Mouse (Mus musculus): ENCODE data around the gene Arxes1. TPM values are rescaled to one million over a fixed set of nuclear protein-coding genes. Genes with fewer than 3 reads are reported as not detected.
"Not testable (repeated sequence)": the region's sequence is repeated elsewhere in the genome, so short reads cannot be mapped to it uniquely, and the experiment has no call there.

Gene Arxes1
- under 1 TPM in 3 of 4 experiments, not detected in 1; 0.20 to 0.50 (median 0.22) TPM for total RNA-seq (2022)

DNA sequence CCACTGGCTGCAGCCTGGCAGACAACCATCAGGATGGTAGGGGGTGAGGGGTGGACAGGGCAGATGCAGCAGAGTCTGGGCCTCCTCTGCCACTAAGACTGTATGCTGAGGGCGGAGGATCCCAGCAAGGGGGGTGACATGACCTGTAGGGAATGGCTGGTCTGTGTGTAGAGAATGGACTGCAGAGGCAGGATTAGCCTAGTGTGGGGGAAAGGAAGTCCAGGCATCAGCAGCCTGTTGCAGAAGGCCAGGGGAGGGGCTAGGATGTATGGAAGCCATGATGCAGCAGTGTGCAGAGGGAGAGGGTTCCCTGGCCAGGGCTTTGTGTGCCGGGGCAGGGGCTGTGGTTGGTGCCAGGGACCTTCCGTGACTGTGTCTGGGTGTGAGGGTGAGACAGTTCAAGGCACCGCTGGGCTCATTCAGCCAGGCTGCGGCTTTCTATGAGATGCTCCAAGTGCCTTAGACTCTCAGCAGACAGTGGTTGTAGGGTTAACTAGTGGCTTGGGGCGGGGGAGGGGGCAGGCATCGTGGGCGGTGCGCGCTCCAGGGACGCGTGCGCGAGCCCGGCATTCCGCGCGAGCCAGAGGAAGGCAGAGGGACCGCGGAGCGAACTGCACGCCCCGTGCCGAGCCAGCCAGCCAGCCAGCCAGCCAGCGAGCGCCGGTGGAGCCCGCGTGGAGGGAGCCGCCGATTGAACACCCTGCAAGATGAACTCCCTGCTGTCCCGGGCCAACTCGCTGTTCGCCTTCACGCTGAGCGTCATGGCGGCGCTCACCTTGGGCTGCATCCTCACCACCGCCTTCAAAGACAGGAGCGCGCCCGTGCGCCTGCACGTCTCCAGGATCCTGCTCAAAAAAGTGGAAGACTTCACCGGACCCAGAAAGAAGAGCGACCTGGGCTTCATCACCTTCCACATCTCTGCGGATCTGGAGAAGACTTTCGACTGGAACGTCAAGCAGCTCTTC lies at the start of gene Arxes1:
Gene Arxes1 (plus strand): TSS at position 569 of the 965 bp plus-strand sequence.
- not testable (repeated sequence) for DNase-seq (ENCODE audit: low spot score)

DNA sequence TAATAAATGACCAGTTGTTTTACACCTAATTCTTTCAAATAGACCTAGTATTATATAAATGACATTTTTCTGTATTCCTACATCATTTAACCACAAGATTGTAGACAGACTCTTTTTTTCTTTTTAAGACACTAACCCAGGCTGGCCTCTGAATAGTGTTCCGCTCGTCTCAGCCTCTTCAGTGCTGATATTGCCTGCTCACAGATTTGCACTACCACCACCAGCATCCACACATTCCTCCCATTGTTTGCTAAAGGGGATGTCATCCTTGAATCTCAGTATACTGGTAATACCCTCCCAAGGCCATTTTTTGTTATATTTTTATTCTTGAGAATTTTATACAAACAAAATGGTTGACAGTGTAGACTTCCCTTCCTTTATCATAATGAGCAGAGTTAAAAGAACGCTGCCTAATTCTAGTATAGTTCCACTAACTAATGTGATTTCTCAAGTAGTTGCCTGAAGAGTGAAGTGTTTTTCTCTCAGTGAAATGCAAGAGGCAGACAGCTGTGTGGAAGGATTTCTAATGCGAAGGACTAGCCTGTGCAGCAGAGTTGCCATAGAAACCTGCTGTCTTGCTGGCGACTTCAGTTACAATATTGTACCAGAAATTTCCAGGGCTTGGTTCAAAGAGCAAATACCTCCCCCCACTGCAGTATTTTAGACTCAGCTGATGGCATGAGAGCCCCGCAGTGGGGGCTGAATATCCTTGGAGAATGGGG lies 48.5 kb upstream of the Arxes1 start:
- DNase-seq (ENCODE audit: low spot score) = no peak

DNA sequence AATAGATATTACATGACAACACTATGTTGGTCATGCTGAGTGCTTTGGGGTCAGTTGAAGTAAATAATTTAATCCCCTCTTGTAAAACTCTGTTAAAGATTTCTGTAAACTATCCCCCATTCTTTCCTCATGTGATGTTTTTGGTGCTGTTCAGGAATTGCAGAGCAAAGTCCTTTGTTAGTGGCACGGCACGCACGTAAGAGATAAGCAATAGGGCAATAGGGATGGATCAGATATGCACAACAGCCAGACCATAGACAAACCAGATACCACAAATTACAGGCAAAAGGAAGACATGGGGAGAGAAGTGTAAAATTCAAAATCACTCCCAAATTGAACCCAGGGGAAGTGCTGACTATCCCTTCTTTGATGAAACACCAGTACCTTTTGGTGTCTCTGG lies 46.9 kb upstream of the Arxes1 start:
- no peak for DNase-seq (ENCODE audit: low spot score)

DNA sequence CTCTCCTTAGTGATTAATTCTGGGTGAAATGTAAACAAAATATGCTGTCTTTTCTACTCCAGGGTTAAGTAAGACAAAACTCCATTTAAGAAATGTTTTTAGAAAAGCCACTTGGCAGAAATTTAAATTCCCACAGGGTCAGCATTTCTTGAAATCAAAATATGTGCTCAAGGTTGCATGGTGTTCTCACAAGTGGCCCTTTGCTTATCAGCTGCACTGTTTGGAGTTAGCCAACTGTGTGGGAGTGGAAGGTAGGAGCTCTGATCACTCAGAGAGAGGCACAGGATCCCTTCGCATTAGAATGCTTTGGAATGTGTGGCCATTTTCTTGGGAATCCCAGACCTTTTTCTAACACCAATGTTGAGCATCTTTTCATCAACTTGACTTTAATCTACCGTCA lies 42.5 kb upstream of the Arxes1 start:
- no peak for DNase-seq (ENCODE audit: low spot score)

DNA sequence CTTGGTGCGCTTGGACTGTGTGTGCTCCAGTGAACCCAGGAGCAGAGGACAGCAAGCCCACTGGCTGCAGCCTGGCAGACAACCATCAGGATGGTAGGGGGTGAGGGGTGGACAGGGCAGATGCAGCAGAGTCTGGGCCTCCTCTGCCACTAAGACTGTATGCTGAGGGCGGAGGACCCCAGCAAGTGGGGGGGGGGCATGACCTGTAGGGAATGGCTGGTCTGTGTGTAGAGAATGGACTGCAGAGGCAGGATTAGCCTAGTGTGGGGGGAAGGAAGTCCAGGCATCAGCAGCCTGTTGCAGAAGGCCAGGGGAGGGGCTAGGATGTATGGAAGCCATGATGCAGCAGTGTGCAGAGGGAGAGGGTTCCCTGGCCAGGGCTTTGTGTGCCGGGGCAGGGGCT lies 40.0 kb upstream of the Arxes1 start:
- DNase-seq (ENCODE audit: low spot score) = not testable (repeated sequence)

DNA sequence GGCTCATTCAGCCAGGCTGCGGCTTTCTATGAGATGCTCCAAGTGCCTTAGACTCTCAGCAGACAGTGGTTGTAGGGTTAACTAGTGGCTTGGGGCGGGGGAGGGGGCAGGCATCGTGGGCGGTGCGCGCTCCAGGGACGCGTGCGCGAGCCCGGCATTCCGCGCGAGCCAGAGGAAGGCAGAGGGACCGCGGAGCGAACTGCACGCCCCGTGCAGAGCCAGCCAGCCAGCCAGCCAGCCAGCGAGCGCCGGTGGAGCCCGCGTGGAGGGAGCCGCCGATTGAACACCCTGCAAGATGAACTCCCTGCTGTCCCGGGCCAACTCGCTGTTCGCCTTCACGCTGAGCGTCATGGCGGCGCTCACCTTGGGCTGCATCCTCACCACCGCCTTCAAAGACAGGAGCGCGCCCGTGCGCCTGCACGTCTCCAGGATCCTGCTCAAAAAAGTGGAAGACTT lies 39.5 kb upstream of the Arxes1 start, which contains the start of gene Arxes2:
Gene Arxes2 (plus strand): TSS at position 161 of the 456 bp plus-strand sequence.
- not testable (repeated sequence) for DNase-seq (ENCODE audit: low spot score)

DNA sequence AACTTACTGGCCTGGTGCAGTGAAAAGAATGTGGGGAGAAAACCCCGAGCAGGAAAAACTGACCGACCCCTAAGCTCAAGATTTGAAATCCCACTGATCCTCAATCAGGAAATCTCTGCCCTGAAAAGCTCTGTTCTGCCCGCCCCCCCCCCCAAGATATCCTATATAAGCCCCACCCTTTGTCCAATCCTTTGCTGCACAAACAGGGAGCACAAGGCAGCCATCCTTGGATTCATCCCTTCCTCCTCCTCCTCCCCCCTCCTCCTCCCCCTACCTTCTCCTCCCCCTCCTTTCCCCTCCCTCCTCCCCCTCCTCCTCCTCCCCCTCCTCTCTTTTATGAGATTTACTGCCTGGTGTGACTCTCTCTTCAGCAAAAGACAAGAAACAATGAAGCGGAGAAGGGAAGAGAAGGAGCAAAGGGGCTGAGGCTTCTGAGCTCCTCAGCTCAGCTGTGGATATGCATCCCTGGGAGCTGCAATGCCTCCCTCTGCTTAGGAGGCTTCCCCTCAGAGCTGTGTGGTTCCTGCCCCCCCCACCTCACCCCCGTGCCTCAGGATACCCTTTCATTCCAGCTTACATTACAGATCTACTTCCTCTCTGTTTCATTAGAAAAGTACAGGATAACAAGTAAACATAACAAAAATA lies 25.8 kb upstream of the Arxes1 start:
- no peak for DNase-seq (ENCODE audit: low spot score)

DNA sequence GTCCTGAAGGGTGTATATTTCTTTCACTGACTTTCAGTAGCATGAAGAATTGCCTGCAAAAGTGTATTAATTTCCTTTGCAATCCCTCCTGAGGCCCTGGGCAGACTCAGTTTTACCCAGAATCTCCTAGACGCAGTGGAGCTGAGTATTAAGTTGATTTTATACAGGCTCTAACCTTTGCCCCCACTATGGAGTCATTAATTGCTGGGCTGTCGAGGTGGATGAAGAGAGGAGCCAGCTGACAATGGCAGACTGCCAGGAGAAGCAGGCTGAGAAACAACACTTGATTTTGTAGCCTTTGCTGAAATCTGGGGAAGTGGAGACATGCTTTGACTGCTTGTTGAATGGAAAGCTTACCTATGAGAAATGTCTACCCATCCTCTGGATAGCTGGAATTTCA lies 18.8 kb upstream of the Arxes1 start:
- DNase-seq (ENCODE audit: low spot score) = no peak

DNA sequence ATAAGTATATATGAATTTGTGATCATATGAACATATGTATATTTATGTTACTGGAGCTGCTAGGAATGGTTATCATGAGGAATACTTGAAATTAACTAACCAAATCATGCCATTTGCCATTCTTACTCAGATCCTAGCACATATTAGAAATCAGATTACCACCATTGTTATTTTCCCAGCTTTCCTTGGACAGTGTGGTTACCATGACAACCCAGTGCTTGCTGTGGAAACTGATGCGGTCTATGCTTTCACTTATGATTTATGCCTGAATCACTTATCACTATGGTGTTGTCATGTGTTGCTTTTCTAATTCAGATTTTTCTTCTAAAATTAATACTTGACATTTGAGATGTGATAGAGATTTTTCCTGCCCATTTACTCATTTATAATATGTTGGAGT lies 2.8 kb upstream of the Arxes1 start:
- no peak for DNase-seq (ENCODE audit: low spot score)

DNA sequence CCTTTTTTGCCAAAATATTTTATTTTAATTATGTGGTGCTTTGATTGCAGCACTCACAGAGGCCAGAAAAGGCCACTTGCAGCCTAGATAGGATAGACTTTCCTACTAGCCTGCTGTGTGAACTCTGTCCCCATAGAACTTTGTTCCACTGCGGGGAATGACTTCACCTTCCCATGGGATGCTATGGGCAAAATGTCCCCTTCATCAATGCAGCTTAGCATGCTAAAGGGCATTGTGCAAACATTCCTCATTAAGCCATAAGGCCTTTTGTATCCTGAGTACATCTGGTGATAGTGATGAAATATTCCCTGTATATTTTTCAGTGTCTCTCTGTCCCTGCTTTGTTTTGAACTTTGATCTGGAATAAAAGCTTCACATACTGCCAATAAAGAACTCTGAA lies 10.6 kb downstream of the Arxes1 start:
- no peak for DNase-seq (ENCODE audit: low spot score)

DNA sequence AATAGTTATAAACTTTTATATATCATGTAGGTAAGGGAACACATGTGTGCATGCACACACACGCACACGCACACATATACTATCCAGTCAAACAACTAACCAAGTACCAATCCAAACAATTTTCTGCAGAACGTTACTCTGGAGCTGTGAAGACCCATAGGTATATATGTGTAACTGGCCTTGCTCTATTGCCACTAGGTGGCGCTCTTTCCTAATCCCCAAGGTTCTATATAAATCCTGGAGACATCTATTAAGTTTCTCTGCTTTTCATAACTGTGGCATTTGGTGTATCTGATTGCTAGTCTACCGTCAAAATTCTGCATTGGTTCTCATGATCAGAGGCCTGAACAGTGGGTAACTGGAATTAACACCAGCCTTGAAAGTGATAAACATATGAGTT lies 14.4 kb downstream of the Arxes1 start:
- DNase-seq (ENCODE audit: low spot score) = peak; percentile 7

DNA sequence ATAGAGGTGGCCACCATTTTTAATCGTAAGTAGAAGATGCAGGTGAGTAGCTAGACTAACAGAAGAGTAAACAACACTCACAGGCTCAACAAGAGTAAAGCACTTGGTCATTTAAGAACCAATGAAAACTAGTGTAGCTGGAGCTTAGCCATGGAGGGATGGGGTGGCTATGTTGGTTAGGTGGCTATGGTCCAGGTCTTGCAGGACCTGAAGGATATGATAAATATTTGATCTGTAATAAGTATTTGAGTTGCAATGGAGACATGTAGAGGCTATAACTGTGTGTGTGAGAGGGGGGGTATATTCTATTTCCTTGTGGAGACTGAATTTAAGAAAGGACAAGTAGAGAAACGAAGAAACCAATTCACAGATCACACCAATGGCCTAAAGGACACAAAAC lies 18.1 kb downstream of the Arxes1 start:
- DNase-seq (ENCODE audit: low spot score) = no peak

DNA sequence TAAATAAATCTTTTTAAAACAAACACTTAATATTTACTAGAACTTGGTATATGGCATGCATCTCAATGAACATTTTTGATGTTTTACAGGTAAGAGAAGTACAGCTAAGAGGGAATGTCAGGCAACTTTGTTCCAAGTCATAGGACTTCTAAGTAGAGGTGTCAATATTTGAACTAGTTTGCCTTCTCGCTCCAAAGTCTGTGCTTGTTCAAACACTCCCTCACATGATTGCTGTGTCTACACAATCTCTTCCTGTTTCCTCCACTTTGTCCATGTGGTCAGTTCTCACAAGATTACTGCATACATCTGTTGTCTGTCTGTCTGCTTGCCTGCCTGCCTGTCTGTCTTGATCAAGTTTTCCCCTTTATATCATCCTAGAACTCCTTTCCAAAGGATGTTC lies 27.5 kb downstream of the Arxes1 start:
- no peak for DNase-seq (ENCODE audit: low spot score)

DNA sequence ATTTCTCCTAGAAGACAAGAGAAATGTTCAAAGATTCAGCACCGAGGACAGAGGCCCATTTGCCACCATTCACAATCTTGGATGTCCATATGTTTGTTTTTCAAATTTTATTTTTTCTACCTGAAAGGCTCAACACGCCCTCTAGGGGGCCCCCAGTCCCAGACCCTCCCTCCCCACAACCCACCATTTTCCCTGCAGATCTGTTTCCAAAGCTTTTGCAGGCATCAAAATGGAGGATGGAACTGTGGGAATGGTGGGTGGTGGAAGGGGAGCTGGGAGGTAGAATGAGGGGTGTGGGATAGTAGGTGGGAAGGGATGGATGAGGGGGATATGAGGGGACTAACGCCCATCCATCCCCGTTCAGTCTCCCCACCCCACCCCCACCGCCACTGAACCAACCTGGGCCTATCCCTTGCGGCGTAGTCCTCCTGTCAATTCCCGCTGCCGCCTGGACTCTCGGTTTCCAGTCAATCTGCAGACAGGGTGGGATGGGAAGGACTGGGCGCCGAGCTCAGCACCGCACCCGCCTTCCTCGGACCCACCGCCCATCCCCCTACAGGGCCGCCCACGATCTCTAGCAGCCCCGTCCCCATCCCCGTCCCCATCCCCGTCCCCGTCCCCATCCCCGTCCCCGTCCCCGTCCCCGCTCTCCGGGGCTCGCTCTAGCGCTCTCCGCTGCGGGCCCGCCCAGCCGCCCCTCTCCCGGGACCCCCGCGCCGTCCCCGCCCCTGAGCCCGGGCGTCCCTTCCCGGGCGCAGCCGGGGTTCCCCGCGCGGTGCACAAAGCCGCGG lies 34.2 kb downstream of the Arxes1 start:
- not testable (repeated sequence) for DNase-seq (ENCODE audit: low spot score)

DNA sequence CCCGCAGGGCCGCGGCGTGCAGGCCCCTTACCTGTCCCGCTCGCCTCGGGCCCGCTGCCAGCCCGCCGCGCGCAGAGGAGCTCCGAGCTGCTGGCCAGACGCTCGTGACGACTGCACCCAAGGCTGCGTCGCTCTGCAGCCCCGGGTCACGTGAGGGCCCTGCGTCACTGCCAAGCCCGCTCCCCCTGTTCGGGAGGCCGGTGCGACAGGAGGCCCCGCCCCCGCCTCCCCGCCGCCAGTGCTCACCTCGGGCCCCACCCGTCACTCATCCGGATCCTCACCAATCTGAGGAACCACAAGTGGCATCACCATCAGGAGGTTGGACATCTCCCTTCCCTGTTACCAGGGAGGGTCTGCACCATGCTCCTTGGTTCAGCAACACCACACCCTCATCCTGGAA lies 34.9 kb downstream of the Arxes1 start, which contains the start of gene Bex2:
Gene Bex2 (minus strand): TSS at position 217 of the 400 bp plus-strand sequence.
- not testable (repeated sequence) for DNase-seq (ENCODE audit: low spot score)

Other genes with a start within 250 kb of the Arxes1 start
- gene Bhlhb9, start 235.8 kb upstream of the Arxes1 start, total RNA-seq (2022) = 10 to 100 TPM in 2 of 4 experiments, 1 to 10 TPM in 2; 7.5 to 16.9 (median 13.2) TPM
- 1 to 10 TPM; 1.2 to 5.5 (median 2.4) TPM for gene Gprasp2, start 194.3 kb upstream of the Arxes1 start, total RNA-seq (2022)
- 1 to 10 TPM in 2 of 4 experiments, under 1 TPM in 2; 0.43 to 1.2 (median 0.91) TPM for gene Arxes2, start 39.5 kb upstream of the Arxes1 start, total RNA-seq (2022)
- not detected for gene Bex2, start 34.9 kb downstream of the Arxes1 start, total RNA-seq (2022)
- gene Nxf3, start 51.9 kb downstream of the Arxes1 start, total RNA-seq (2022) = under 1 TPM in 1 of 4 experiments, not detected in 3; 0.08 TPM
- gene Bex4, start 105.6 kb downstream of the Arxes1 start, total RNA-seq (2022) = 1 to 10 TPM in 2 of 4 experiments, under 1 TPM in 1, not detected in 1; 0.88 to 1.5 (median 1.5) TPM
- gene Tceal8, start 139.0 kb downstream of the Arxes1 start, total RNA-seq (2022) = 10 to 100 TPM in 3 of 4 experiments, 1 to 10 TPM in 1; 7.5 to 15.7 (median 13.2) TPM
- gene Tceal5, start 170.5 kb downstream of the Arxes1 start, total RNA-seq (2022) = not detected
- gene Tceal7, start 181.4 kb downstream of the Arxes1 start, total RNA-seq (2022) = 1 to 10 TPM in 1 of 4 experiments, under 1 TPM in 2, not detected in 1; 0.75 to 1.0 (median 0.97) TPM
- gene Bex1, start 182.1 kb downstream of the Arxes1 start, total RNA-seq (2022) = 1 to 10 TPM; 1.7 to 5.2 (median 2.7) TPM
- gene Tceal9, start 211.7 kb downstream of the Arxes1 start, total RNA-seq (2022) = 10 to 100 TPM; 14.8 to 24.2 (median 19.7) TPM
- gene Bex3, start 236.9 kb downstream of the Arxes1 start, total RNA-seq (2022) = 10 to 100 TPM in 1 of 4 experiments, 1 to 10 TPM in 3; 3.8 to 10.3 (median 6.9) TPM

Measured in heart, adult 8-10 months (tissue).